Mouse (Mus musculus) embryo, embryonic 9.5 days (tissue): ENCODE data around the gene Snrpg.
"Not testable (repeated sequence)": the region's sequence is repeated elsewhere in the genome, so short reads cannot be mapped to it uniquely, and the experiment has no call there.

Experiments used
- DNase-seq: peaks from one replicate; pipeline ENCODE4 v3.0.0-alpha.2; 2017; ENCODE audit errors: extremely low spot score

Gene Snrpg

DNA sequence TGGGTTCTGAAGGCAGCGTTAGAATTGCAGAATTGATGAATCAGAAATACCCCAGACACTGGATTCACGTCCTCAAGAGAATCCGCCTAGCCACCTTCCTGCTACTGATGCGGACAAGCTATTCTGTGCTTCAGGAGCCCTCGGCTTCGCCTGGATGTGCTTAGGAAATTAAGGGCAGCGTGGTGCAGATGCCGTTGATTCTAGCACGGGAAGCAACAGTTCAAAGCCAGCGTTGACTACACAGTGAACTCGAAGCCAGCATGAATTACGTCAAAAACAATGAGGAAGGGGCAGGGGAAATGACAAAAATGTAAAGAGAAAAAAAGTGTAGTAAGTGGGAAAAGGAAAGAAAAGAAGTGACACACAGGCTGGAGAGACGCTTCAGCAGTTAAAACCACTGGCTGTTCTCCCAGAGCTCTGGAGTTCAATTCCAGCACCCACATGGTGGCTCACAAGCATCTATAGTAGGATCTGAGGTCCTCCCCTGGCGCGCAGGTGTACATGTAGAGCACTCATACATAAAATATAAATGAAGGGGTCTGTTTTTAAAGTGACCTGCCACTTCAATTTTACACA is at the start of gene Snrpg:
Gene Snrpg, plus strand, starts transcription at position 541 of the 576 bp plus-strand sequence.
- DNase-seq = no peak

DNA sequence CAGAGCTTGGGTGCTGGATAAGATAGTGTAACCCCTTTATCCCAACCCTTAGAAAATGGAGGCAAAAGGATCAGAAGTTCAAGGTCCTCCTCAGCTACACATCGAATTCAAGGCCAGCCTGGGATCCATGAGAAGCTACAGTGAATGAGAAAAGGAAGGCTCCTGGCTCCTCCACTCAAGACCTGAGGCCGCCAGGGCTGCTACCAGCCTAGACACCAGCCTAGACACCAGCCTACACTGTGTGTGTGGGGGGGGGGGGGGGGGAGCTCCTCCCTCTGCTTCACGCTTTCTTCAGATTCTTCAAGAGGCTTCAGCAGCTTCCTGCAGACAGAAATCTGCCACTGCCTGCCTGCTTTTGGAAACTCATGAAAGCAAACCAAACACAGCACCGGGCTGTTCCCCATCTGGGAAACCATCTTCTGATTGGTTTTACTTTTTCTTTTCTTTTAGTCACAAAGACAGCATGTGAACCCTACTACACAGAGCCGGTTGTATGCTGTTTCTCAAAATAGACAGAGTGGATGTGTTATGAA is 49.0 kb upstream of the Snrpg start:
- no peak for DNase-seq

DNA sequence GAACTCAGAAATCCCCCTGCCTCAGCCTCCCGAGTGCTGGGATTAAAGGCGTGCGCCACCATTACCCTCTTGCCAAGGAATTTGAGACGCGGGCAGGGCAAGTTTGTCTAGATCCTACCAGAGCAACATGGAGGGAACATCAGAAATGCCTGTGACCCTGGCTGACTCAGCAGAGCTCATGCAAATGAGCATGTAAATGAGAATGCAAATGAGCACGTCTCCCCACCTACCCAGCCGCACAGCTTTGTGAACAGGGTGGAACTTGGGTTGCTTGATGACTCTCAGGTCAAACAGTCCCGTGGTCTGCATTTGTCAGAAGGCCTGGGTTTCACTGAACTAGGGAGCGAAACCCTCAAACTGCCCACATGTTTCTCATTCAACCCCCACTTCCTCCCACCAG is 48.1 kb upstream of the Snrpg start:
- no peak for DNase-seq

DNA sequence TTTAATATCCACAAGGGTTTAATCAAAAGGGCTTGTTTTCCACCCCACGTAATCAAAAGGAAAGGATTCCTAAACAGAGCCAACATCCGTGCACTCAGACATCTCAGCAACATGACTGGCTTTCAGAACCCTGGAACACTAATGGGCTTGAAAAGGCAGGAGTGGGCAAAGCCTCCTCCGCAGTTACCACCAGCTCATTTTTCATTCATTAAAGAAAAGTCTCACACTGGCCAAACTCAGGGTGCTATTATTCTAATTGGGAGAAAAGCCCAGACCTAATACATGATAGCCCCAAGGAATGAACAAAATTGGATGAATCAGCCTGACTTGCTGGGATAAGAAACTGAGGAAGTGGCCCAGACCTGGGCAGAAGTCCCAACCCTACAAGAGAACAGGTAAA is 46.7 kb upstream of the Snrpg start:
- DNase-seq = no peak

DNA sequence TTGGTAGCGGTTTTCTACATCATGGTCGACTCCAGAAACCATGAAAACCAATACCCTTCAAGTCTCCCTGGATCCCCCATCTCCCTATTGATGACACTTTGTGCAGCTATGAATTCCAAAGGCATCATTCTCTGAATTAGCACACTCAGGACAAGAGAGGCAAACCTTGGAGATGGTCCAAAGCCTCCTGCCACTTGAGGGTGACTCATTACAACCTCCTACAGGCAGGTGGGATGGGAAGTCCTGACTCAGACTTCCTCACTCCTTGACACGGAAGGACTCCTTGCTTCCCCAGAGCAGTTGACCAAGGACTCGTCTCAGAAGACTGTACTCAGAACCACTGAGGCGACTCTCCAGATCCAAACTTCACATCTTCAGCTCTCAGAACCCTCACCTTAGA is 45.5 kb upstream of the Snrpg start:
- DNase-seq = no peak

DNA sequence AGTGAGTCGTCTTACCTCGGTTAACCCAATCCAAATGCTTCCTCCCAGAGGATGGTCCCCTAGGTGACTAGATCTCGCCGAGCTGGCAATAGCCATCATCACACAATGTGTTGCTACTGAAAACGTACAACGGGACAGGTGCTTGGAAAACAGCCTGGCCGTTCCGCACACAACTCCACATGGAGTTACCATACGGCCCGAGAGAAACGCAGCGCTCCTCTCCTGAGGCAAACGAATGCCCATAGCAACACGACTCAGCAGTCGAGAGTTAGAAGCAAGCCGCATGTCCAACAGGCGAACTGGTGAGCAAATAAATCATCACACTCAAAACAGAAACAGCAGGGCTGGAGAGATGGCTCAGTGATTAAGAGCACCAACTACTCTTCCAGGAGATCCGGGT is 44.2 kb upstream of the Snrpg start:
- DNase-seq = no peak

DNA sequence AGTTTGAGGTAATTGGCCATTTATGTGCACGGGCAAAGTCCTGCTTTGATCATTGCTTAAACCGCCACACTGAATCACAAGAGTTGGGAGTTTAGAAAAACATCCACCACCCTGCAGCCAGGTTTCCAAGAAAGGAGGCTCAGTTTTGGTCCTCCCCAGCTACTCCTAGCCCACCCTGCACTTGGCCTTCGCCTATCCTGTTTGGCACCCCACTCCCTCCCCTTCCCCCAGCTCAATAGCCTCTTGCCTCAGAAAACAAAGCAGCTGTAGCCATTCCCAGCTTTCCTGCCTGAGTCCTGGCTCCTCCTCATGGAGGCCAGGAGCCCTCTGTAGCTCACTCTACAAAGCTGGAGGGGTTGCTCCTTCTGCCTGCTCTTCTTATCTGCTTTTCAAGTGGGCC is 42.7 kb upstream of the Snrpg start:
- DNase-seq = no peak

DNA sequence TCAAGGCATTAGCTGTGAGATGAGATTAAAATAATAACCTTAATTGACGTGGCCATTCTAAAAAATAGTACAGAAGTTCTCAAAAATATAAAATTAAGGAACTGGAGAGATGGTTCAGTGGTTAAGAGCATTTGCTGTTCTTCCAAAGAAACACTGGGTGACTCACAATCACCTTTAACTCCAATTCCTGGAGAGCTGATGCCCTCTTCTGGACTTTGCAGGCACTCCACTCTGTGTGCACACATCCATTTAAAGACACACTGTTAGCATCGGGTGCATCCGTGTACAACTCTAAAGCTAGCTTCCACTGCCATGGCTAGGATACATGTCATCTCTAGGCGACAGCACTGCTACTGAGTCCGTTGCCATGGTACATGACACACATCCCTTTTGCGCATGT is 41.2 kb upstream of the Snrpg start:
- DNase-seq = no peak

DNA sequence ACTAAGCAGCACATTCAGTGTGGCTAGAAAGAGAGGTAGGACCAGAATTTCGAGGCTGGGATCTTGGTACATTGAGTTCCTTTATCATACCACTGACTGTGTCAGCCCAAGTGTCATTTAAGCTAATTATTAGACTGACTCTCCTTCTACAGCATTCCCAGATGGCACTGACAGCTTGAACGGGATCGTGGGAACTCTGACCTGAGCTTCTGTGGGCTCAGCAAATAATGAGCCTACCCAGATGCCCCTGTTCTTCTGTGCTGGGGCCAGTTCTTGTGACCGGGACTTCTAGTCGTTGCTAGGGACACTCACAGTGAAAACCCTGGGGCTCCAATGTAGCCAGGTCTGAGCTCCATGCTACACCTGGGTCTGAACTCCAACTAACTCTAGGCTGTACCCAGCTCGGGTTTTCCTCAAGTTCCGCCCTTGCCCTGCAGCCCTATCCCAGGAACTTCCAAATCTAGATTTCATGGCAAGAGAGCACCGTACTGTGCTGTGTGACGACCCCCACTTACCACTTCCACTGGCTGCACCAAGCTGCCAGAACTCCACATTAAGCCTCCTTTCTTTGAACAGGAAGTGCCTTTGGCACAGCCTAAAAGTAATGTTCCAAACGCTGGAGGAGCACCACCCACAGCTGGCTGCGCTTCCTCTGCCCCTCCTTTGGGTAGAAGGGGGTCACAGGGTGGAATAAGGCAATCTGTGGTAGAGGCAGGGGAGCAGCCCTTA is 35.8 kb upstream of the Snrpg start:
- no peak for DNase-seq

DNA sequence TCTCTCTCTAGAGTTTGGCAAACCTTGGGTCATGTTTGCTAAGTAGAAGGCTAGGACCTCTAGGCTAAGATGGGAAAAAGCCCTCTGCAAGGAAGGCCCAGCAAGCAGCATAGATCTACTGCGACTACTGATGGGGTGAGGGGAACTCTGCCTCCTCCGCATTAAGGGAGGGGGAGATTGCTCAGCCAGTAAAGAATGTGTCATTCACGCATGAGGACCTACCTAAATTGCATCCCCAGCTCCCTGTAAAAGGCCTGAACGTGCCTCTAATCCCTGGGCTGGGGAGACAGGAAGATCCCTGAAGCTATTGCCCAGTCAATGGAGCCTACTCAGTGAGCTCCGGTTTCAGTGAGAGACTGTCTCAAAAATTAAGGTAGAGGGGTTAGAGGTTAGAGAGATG is 35.2 kb upstream of the Snrpg start:
- DNase-seq = no peak

DNA sequence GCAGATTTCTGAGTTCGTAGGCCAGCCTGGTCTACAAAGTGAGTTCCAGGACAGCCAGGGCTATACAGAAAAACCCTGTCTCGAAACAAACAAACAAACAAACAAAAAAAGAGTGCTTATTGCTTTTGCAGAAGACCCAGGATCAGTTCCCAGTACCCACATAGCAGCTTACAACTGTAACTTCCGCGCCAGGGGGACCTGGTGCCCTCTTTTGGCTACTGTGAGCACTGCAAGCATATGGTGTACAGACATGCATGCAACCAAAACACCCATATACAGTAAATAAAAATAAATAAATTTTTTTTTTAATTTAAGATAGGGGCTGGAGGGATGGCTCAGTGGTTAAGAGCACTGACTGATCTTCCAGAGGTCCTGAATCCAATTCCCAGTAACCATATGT is 34.8 kb upstream of the Snrpg start:
- not testable (repeated sequence) for DNase-seq

DNA sequence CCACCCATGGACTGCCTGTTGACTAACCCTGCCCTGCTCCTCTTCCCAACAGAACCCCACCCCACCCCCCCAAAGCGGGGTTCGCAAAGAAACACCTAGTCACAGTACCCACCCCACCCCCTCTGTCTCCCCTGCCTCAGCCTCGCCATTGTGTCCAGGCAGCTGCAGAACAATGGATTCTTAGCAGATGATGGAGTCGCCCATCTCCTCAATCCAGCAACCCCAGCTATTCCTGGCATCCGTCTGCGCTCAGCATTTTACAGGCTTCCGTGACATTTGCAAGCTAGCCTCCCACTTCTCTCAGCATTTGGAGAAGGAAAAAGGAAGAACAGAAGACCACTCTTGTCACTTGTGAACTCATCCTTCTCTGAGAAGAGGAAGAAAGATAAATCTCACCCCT is 27.4 kb upstream of the Snrpg start:
- peak; percentile 46 for DNase-seq

DNA sequence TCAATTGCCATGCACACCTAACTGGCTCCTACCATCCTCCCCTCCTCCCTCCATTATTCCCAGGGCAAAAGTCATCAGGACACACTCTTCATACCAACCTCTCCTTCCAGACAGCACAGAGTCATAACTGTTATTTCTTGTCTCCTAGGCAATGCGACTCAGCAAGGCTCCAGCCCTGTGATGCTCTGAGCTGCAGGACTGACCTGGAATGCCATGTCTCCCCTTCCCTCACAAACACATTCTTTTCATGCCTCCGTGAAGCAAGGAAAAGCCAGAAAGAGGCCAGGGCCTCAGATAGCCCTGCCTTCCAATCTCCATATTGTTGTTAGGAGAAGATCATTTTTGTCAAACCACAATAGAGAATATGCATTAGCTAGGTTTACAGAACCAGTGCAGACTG is 25.0 kb upstream of the Snrpg start:
- no peak for DNase-seq

DNA sequence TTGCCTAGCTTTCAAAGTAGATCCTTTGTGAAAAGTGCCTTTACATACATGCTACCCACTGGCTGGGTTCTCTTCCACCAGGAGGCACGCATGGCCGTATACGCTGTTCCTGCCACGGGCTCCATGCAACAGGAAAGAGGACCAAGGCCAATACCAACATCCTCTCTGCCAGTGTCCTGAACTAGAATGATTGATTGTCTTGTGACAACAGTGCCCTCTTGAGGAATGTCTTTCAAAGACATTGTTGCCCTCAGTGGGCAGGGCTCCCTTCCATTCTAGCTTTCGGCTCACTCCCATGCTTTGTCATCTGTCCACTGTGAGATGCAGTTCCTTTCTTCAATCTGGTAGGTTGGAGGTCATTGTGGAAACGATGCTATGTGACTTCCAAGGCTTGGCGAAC is 21.8 kb upstream of the Snrpg start:
- DNase-seq = peak; percentile 26

DNA sequence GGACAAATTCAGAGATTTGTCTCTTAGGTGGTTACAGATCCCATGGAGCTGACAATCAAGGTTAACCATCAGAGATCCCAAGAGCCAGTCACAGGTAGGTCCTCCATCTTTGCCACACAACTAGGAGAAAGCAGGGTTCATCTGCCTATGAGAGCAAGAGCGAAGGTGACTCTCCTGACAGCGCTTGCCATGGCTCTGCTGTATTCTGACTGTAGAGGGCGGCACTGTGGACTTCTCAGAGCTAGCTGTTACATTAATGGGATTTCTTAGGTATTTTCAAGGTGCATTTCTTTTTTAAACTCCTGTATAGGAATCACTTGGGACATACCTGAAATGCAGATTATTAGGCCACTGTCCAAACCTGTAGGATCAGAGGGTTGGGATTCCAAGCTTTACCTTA is 16.2 kb upstream of the Snrpg start:
- DNase-seq = no peak

DNA sequence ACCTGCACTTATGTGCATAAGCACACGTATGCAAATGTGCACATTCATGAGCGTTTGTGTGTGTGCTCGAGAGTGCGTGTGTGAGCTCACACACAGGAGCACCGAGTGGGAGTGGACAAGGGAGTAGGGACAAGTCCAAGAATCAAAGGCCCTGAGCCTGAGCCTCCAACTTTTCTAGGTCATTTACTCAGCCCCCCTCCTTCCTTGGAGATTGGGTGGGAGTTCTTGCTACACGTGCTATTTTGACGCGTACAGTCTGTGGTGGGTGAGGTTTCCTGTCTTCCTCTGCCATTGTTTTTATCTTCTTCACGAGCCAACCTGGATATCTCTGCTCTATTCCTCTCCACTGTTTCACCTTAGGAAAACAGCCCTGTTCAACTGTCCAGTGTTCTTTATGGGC is 14.1 kb upstream of the Snrpg start:
- no peak for DNase-seq

DNA sequence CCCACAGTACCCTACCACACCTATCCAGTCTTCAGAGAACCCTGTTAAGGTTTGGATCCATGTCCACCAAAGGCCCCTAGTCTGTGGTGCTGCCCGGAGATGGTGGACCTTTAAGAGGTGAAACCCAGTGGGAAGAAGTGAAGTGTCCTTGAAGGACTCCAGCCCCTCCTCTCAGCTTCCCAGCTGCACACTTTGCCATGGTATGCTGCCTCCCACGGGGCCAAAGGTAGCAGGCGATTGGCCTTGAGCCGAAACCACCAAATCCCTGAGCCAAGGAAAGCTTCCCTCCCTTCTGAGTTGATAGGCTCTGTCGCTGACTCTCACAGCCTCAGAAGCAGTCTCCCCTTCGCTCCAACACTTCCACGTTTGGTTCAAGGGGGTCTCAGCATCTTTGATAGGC is 10.4 kb upstream of the Snrpg start:
- DNase-seq = no peak

DNA sequence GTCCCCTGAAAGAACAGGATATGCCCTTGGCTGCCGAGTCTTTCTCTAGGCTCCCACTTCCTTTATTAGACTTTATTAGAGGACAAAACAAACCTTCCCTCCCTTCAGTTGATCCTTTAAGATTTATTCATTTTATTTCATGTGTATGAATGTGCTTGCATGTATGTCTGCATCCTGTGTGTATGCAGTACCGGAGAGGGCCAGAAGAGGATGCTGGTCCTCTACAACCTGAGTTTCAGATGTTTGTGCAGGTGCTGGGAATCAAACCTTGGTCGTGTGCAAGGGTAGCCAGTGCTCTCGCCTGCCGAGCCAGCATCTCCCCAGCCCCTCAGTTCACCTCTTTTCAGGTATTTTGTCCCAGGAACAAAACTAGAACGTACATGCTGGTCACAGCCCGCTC is 9.7 kb upstream of the Snrpg start:
- DNase-seq = no peak

DNA sequence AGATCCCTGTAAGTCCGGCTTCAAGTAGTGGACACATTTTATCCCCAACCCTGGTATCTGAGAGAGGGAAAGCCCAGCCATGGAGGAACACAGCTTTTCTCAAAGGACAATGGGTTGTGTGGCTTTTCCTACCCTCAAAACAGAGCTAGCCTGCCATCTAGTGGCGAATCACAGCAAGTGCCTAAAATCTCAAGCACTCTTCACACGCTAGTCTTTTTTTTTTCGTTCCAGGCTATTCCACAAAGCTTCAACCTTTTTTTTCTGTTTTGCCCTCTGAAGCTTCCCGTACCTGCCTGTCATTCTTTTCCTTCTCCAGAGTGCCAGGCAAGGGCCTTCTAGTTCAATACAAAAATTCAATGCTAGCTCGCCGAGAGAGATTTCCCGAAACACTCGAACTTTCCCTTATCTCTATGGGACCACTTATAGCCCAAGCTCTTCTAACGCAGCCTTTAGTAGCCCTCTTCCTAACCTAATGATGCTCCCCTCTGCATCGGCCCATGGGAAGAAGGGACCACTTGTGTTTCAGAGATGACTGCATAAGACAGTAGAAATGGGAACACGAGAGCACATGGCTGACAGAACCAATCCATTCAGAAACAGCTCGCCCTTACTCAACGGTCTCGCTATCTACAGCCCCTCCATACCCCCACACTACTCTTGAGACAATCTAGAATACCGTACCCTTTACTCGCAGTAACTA is 6.5 kb upstream of the Snrpg start:
- peak; percentile 82 for DNase-seq

DNA sequence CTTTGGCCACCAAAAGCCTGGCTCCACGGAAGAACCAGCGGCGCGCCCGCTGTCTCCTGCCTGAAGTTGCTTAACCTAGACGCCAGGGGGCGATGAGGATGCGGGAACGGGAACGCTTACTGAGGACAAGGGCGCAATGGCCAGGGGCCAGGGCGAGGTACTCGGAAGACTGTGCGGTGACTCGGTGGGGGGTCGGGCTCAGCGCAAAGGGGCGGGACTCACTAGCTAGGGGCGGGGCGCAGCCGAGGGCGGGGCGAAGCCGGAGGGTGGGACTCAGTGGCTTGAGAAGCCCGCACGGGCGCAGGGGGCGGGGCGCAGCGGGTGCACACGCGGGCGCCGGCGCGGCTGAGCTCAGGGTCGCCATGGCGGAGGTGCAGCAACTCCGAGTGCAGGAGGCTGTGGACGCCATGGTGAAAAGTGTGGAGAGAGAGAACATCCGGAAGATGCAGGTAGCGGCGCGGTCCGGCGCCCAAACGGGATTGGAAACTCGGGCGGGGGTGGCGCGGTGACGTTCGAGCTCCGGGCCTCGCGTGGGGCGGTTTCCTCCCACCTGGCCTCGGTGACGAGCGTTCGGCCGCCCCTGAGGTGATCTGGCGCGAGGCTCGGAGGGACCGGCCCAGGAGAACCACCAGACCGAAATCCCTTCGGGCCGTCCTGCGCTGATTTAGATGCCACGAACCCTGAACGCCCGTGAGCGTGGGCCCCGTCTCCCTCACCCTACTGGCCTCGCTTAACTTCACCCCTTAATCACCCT is 5.6 kb upstream of the Snrpg start, which contains the start of gene Fam136a:
Gene Fam136a, plus strand, starts transcription at position 276 of the 754 bp plus-strand sequence.
- peak; percentile 100 for DNase-seq

DNA sequence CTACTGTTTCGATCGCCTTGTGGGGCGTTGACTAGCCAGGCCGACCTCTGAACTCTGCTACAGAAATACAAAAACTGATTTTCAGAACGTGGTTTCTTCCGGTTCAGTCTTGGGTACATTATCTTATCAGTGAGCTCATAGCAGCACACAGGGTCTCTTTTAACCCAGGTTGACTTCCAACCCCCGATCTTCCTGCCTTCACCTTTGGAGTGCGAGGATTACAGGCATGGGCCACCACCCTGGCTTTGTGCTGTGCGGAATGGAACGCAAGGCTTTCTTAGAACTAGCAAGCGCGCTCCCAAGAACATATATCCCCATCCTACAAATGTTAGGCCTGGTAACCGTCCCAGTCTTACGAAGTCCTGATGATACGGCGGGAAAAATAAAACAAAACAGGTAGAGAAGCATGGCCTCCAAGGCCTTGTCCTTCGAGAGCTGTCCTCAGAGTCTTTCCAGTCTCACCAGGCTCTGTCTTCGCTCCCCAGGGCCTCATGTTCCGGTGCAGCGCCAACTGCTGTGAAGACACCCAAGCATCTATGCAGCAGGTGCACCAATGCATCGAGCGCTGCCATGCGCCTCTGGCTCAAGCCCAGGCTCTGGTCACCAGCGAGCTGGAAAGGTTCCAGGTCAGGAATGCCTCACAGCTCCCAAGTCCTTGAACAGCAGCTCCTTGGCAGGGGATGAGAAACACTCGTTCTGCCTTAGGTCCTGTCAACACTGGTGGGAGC is 4.8 kb upstream of the Snrpg start:
- DNase-seq = no peak

DNA sequence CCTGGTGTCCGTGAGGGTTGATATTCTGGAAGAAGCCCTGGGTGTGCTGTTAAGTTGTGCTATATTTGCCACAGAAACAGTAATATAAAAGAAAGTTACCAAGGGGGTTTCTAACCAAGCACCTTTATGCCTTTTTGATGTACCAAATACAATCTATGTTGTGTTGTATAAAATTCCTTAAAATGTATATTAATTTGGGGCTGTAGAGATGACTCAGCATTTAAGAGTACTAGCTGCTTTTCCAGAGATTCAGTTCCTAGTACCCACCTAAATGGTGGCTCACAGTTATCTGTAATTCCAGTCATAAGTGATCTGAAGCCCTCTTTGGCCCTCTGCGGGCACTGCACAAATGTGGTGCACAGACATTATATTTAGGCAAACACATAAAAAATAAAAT is 4.3 kb upstream of the Snrpg start:
- no peak for DNase-seq
